Mouse (Mus musculus): ENCODE measurements around the gene Pnmal2.

DNA sequence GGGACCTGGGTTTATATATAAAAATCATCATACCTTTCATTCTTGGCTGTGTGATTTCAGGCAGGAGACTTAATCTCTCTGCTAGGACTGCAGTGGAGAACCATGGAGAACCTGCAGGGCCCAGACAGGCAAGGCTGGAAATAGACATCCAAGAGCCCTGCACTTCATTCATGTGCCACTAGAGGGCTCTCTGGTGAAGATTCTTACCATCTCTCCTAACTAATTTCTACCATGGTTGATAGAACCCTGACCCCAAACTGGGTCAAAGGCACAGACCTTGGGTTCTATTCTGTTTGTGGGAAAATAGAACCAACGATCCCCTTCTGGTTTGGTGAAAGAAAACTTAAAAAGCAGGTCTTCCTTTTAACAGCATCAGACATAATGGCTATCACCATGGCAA is 13.6 kb upstream of the Pnmal2 start:
- TF ChIP-seq FLI1 (IDR thresholded peaks at IDR 0.05; ENCODE audit: low read length) (no peak), GATA1 (IDR thresholded peaks at IDR 0.05; ENCODE audit: borderline replicate concordance, low read length) (no peak)

Measured in megakaryocyte, embryonic 14.5 days (primary cell).